37 mouse cellular contexts compared by ENCODE assay signal in the genomic region with DNA sequence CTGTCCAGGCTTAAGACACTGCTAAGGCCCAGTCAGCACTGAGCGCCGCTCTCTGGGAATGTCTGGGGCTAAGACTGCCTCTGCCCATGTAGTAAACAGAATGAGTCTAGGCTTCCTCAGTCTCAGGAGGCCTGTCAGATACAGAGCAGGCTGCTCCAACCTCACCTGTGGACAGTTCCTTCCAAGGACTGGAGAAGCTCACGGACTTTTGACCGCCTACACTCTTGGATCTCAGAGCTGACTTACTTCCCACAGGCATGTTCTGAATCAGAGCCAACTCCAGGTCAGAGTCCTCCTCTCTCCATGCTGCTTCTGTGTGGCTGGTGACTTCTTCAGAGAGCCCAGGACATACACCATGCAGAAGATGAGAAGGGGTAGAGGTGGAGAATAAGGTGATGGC. TPM values are rescaled to one million over a fixed set of nuclear protein-coding genes. Genes with fewer than 3 reads are reported as not detected.
DNase-seq lines count a peak whose midpoint lies in the region; ATAC-seq and TF ChIP-seq lines count a peak whose summit lies in the region.
"Had no signal": no experiment of that assay in that cellular context is flagged by ENCODE, and none has a peak within 500 bp of the region (broad histone marks: within the 10 kb centered on the region; RNA-seq: fewer than 3 reads in every experiment).

No protein-coding gene starts in this region.

- TF ChIP-seq CTCF in kidney, adult 2 months (conservative IDR thresholded peaks at IDR 0.05; ENCODE audit: insufficient read depth, insufficient read length, low read depth, low read length): no peak
- no peak for TF ChIP-seq CTCF in stomach, postnatal 0 days (IDR thresholded peaks at IDR 0.05; ENCODE audit: low read depth)

- no peak overlapping the region for H3K9ac ChIP-seq in kidney, embryonic 16.5 days (replicated peaks; ENCODE audit: low read length)
- no peak overlapping the region for H3K9ac ChIP-seq in stomach, postnatal 0 days (ENCODE audit: low read length)
- H3K9ac ChIP-seq: embryonic facial prominence, embryonic 12.5 days; heart, embryonic 12.5 days; hindbrain, embryonic 14.5 days; midbrain, embryonic 13.5 days had no signal

- DNase-seq in kidney, adult 2 months: peak; percentile 93
- DNase-seq in kidney, adult 8-10 months: peak; percentile 81 to 86
- peak; percentile 66 for DNase-seq in kidney, postnatal 10 days
- DNase-seq in stomach, postnatal 0 days (ENCODE audit: low spot score): no peak
- DNase-seq in B cell, adult 2 months: no peak
- no peak for DNase-seq in right cerebral cortex, postnatal 36 days (ENCODE audit: low spot score in 2 of 2)
- DNase-seq: adrenal gland, postnatal 10 days; cerebellum, adult 11 months; cerebellum, adult 9-10 months; embryo, embryonic 11 days; gastrocnemius, adult 2 months; gastrocnemius, postnatal 36 days; heart, adult 2 months; layer of hippocampus, adult 9-11 months; lung, postnatal 4 days; retina, postnatal 1 day; right cerebral cortex, postnatal 14 days; spleen, adult 18-20 months; thymus, adult 18-20 months; thymus, postnatal 25 days had no signal

- H3K27me3 ChIP-seq in kidney, adult 2 months (replicated peaks; ENCODE audit: control insufficient read depth, insufficient read depth, low read length): no peaks in the 10 kb centered on the region
- no peaks in the 10 kb centered on the region for H3K27me3 ChIP-seq in kidney, embryonic 16.5 days (ENCODE audit: insufficient read depth, low read length)
- H3K27me3 ChIP-seq in stomach, postnatal 0 days (ENCODE audit: control insufficient read depth, insufficient read depth, low read length): no peaks in the 10 kb centered on the region
- H3K27me3 ChIP-seq: CH12.LX; embryonic facial prominence, embryonic 12.5 days; heart, embryonic 12.5 days; midbrain, embryonic 13.5 days had no signal

- H3K4me1 ChIP-seq in kidney, adult 2 months (ENCODE audit: control insufficient read depth, insufficient read depth, low read length): peaks cover 25% of the 10 kb centered on the region
- 0 out of 2 replicates have a peak, but pooled peaks cover 5% of the 10 kb centered on the region for H3K4me1 ChIP-seq in kidney, embryonic 16.5 days (ENCODE audit: insufficient read depth, low read length)
- no peaks in the 10 kb centered on the region for H3K4me1 ChIP-seq in stomach, postnatal 0 days (replicated peaks; ENCODE audit: control insufficient read depth, insufficient read depth)
- H3K4me1 ChIP-seq: embryonic facial prominence, embryonic 12.5 days; heart, embryonic 12.5 days; midbrain, embryonic 13.5 days had no signal

- ATAC-seq in kidney, embryonic 16.5 days (ENCODE audit: low FRiP score, low TSS enrichment): no peak
- ATAC-seq in stomach, postnatal 0 days (ENCODE audit: low FRiP score, low TSS enrichment): peak; percentile 53; the same call in 1 of the 2 replicates
- ATAC-seq: forebrain, embryonic 16.5 days; midbrain, embryonic 13.5 days had no signal

- no peak overlapping the region for H3K4me2 ChIP-seq in kidney, embryonic 16.5 days (replicated peaks; ENCODE audit: low read depth, low read length)
- H3K4me2 ChIP-seq in stomach, postnatal 0 days (replicated peaks; ENCODE audit: low read depth): no peak overlapping the region
- H3K4me2 ChIP-seq: embryonic facial prominence, embryonic 12.5 days; heart, embryonic 12.5 days; hindbrain, embryonic 14.5 days; liver, embryonic 11.5 days; midbrain, embryonic 13.5 days had no signal

- TF ChIP-seq EP300 in stomach, postnatal 0 days (optimal IDR thresholded peaks at IDR 0.05): no peak

- H3K27ac ChIP-seq in kidney, adult 2 months (ENCODE audit: insufficient read depth, low read depth, low read length): peak overlapping the region; percentile 77
- H3K27ac ChIP-seq in kidney, embryonic 16.5 days (ENCODE audit: low read length): no peak overlapping the region
- no peak overlapping the region for H3K27ac ChIP-seq in stomach, postnatal 0 days (replicated peaks)
- H3K27ac ChIP-seq: embryonic facial prominence, embryonic 12.5 days; forebrain, embryonic 10.5 days; gastrocnemius, adult 2 months; heart, adult 2 months; hindbrain, embryonic 14.5 days; midbrain, embryonic 13.5 days had no signal

- no peaks in the 10 kb centered on the region for H3K36me3 ChIP-seq in kidney, adult 2 months (ENCODE audit: control insufficient read depth, insufficient read depth, low read length)
- no peaks in the 10 kb centered on the region for H3K36me3 ChIP-seq in kidney, embryonic 16.5 days (ENCODE audit: insufficient read depth, low read length)
- H3K36me3 ChIP-seq in stomach, postnatal 0 days (ENCODE audit: control insufficient read depth, insufficient read depth, low read length): no peaks in the 10 kb centered on the region
- H3K36me3 ChIP-seq: embryonic facial prominence, embryonic 12.5 days; forebrain, embryonic 10.5 days; heart, embryonic 12.5 days; midbrain, embryonic 13.5 days had no signal

- no peak overlapping the region for H3K4me3 ChIP-seq in kidney, adult 2 months (ENCODE audit: insufficient read depth, low read depth, low read length)
- H3K4me3 ChIP-seq in kidney, embryonic 16.5 days (ENCODE audit: low read length): no peak overlapping the region
- H3K4me3 ChIP-seq in stomach, postnatal 0 days (ENCODE audit: low read depth, low read length): no peak overlapping the region
- H3K4me3 ChIP-seq: embryonic facial prominence, embryonic 12.5 days; forebrain, embryonic 10.5 days; gastrocnemius, adult 2 months; heart, adult 2 months; heart, embryonic 12.5 days; megakaryocyte, embryonic 14.5 days; midbrain, embryonic 13.5 days had no signal

- WGBS in kidney, adult 2 months: 60% methylated on average over 4 of the region's 4 CpGs
- WGBS in kidney, embryonic 16.5 days: 85% methylated on average over 4 of the region's 4 CpGs
- 77% methylated on average over 4 of the region's 4 CpGs for WGBS in stomach, postnatal 0 days

- TF ChIP-seq POLR2A in kidney, adult 2 months (IDR thresholded peaks at IDR 0.05; ENCODE audit: low read depth, low read length): no peak

- no peaks in the 10 kb centered on the region for H3K9me3 ChIP-seq in kidney, embryonic 16.5 days (ENCODE audit: low read length)
- H3K9me3 ChIP-seq in stomach, postnatal 0 days (ENCODE audit: control insufficient read depth, low read length): no peaks in the 10 kb centered on the region
- H3K9me3 ChIP-seq: embryonic facial prominence, embryonic 12.5 days; forebrain, embryonic 10.5 days; heart, embryonic 12.5 days; megakaryocyte, embryonic 14.5 days; midbrain, embryonic 13.5 days had no signal

RNA-seq across cellular contexts. Expression of a gene that starts 21.3 kb away (rescaled TPM):
- polyA plus RNA-seq in kidney, adult 2 months (2012; rRNA removed): 0.09 and 0.14 TPM in 2 replicates
- polyA plus RNA-seq in kidney, embryonic 16.5 days (2015; fragmentation: Nextera tagmentation; extraction: Ambion mirVana): not detected in 2 replicates
- polyA plus RNA-seq in stomach, postnatal 0 days (2015; fragmentation: Nextera tagmentation; extraction: Ambion mirVana): not detected in 2 replicates
- polyA plus RNA-seq: C2C12; embryonic facial prominence, embryonic 12.5 days; forebrain, embryonic 10.5 days; forebrain, embryonic 16.5 days; heart, adult 2 months; heart, postnatal 0 days; hindbrain, embryonic 14.5 days; limb, embryonic 11.5 days; liver, embryonic 11.5 days; liver, embryonic 16.5 days; lung, embryonic 16.5 days; midbrain, embryonic 13.5 days; neural tube, embryonic 14.5 days; stomach, embryonic 16.5 days had no signal

Comparison
In these comparisons a context has a peak if more than half of its experiments do, and no peak if none do; other contexts are left out.
1. DNase-seq: peak in kidney, adult 2 months (single experiment), kidney, adult 8-10 months (2 of 2) and kidney, postnatal 10 days (single experiment); none in stomach, postnatal 0 days (single experiment), B cell, adult 2 months (0 of 2) and right cerebral cortex, postnatal 36 days (0 of 2).